Mouse (Mus musculus): ENCODE measurements around the gene Faah. TPM values are rescaled to one million over a fixed set of nuclear protein-coding genes. Genes with fewer than 3 reads are reported as not detected.
A peak's percentile ranks its signal among the peaks of the same experiment; 100 is the strongest.

Faah gene
- polyA plus RNA-seq, 1 experiment from 2014 or later = 26.7 TPM

DNA sequence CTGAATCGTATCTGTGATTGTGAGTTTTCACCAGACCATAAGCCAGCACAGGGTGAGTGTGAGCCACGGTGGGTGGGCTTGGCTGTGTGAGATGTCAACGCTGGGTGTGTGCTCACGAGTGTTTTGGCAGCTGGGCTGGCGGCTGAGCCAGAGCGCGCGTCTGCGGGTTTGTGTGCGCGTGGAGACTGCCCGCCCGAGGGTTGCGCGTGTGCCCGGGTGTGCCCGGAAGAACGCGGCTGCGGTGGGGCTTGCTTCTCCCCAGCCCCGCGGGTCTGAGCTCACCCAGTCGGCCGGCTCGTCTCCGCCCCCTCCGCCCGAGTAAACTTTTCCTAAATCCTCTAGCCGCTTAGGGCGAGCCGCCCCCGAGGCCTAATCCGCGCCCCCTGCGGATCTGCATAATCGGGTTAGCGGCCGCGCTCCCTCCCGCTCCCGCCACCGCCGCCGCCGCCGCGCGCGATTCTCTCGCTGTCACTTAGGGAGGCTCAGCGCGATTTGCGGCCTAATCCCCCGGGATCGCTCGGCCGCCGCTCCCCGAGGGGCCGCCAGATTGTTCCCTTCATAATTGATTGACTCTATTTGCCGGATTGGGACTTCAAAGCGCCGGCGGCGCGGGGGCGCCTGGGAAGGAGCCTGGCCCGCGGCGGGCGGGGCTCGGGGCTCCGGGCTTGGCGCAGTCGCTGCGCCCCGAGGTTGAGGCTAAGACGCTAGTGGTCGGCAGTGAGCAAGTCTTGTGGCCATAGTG is 54.9 kb downstream of the Faah start:
- Histone ChIP-seq H3K9ac (peak overlapping the region; percentile 47), H3K36me3 (replicated peaks) (no peaks in the 10 kb centered on the region), H3K27me3 (replicated peaks) (peaks cover 70% of the 10 kb centered on the region), H3K27ac (no peak overlapping the region), H3K4me3 (peak overlapping the region; percentile 57), H3K4me2 (peak overlapping the region; percentile 90), H3K4me1 (peaks cover 21% of the 10 kb centered on the region), H3K9me3 (no peaks in the 10 kb centered on the region)
- peak; percentile 85 for ATAC-seq (replicated peaks)
- WGBS = under 1% methylated on average over 79 of the region's 79 CpGs

DNA sequence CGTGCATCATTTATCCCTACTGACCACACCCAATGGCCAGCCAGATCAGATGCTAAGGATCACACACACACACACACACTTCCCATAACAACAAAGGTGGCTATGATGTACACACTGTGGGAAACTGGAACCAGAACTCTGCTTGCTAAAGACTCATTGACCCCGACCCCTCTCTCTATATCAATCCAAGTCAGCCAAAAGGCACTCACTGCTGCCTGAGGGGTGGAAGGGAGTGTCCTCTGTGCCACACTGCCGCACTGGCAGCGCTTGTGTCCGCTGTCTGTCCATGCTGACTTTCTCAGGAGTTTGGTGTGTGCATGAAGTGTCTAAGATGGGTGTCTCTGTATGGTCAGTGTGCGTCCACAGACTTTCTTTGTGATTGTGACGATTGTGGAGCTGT is 55.7 kb downstream of the Faah start:
- Histone ChIP-seq H3K9me3 (no peaks in the 10 kb centered on the region), H3K4me2 (0 out of 2 replicates have a peak overlapping the region, but pooled peaks have one; percentile 90), H3K27me3 (replicated peaks) (peaks cover 68% of the 10 kb centered on the region), H3K36me3 (replicated peaks) (no peaks in the 10 kb centered on the region), H3K9ac (no peak overlapping the region), H3K4me3 (peak overlapping the region; percentile 57; the same call in 1 of the 2 replicates), H3K4me1 (peaks cover 21% of the 10 kb centered on the region), H3K27ac (no peak overlapping the region)
- ATAC-seq (replicated peaks) = no peak
- WGBS = 7% methylated on average over 7 of the region's 7 CpGs

DNA sequence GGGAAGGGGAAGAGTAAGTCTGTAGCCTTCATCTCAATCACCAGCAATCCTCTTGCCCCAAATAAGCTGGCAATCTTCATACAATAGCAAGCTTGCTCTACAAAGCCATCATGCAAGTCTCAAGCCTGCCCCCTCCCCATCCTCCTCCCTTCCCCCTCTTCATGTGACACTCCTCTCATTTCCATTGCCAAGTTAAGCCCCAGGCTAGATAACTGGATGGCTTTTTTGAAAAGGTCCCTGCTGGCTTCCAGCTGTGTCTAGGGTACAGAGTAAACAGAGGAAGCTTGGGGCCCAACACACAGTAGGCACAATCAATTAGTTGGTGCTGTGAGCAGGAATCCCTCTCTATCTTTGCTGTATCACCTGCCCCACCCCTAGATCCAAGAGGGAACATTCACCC is 58.2 kb downstream of the Faah start:
- H3K9ac ChIP-seq = no peak overlapping the region
- no peak overlapping the region for H3K27ac ChIP-seq
- H3K27me3 ChIP-seq (replicated peaks) = peaks cover 63% of the 10 kb centered on the region
- no peak overlapping the region for H3K4me3 ChIP-seq
- no peaks in the 10 kb centered on the region for H3K36me3 ChIP-seq (replicated peaks)
- H3K4me1 ChIP-seq = peaks cover 30% of the 10 kb centered on the region
- no peaks in the 10 kb centered on the region for H3K9me3 ChIP-seq
- ATAC-seq (replicated peaks) = no peak
- no peak overlapping the region for H3K4me2 ChIP-seq

DNA sequence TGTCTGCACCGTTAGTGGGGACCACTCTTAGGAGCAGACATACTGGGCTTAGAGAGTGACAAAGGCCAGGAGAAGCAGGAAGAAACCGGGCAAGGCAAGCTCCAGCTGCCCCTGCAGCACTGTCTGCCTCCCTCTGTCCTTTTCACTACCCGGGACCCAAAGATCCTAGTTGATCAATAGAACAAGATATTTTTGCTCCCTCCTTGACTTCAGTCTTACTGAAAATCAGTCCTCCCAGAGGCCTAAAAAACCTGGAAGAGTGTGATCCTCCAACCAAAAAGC is 62.3 kb downstream of the Faah start:
- Histone ChIP-seq H3K27me3 (replicated peaks) (peaks cover 61% of the 10 kb centered on the region), H3K9me3 (no peaks in the 10 kb centered on the region), H3K4me2 (peak overlapping the region; percentile 45), H3K4me1 (peaks cover 9% of the 10 kb centered on the region), H3K9ac (no peak overlapping the region; the same call in 1 of the 2 replicates), H3K36me3 (replicated peaks) (no peaks in the 10 kb centered on the region), H3K4me3 (peak overlapping the region; percentile 22; the same call in 1 of the 2 replicates), H3K27ac (no peak overlapping the region)
- ATAC-seq (replicated peaks) = no peak
- WGBS = 0% methylated on average over 3 of the region's 3 CpGs

DNA sequence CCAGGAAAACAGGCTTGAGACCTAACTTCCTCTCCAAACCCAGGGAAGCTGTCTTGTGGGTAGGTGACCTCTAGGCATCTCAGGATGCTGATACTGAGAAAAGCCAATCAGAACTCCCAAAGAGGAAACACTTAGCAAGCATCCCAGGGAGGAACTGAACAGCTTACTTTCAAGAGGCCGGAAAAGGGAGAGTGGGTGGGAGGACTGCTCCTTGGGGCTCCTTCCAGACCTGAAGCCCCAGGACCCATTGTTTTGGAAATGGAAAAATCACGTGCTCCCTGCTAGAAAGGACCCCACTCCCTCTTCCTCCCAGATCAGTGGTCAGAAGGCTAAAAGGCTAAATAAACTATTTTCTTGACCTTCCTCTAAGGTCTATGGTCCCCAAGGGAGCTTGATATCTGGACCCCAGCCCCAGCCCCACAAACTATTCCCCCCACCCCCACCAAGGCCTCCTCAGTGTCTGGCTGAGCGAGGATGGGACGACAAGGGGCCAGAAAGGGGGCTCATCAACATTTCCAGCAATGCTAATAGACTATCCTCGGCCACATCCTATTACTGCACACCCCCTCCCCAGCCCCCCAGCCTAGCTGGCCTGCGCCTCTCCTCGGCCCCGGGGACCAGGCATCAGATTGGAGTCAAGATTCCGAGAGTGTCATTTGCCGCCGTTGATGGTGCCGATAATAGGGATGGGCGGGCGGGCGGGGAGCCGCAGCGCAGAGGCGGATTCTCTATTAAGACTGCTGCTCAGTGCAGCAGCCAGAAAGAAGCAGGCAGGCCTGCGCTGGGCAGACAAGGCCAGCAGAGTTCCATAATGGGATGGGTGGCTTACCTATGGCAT is 62.9 kb downstream of the Faah start:
- Histone ChIP-seq H3K27me3 (replicated peaks) (peaks cover 62% of the 10 kb centered on the region), H3K4me2 (peak overlapping the region; percentile 45), H3K4me1 (peaks cover 9% of the 10 kb centered on the region), H3K4me3 (peak overlapping the region; percentile 22; the same call in 1 of the 2 replicates), H3K9me3 (no peaks in the 10 kb centered on the region), H3K9ac (no peak overlapping the region; the same call in 1 of the 2 replicates), H3K27ac (no peak overlapping the region), H3K36me3 (replicated peaks) (no peaks in the 10 kb centered on the region)
- ATAC-seq (replicated peaks) = peak; percentile 46
- WGBS = 5% methylated on average over 19 of the region's 19 CpGs

DNA sequence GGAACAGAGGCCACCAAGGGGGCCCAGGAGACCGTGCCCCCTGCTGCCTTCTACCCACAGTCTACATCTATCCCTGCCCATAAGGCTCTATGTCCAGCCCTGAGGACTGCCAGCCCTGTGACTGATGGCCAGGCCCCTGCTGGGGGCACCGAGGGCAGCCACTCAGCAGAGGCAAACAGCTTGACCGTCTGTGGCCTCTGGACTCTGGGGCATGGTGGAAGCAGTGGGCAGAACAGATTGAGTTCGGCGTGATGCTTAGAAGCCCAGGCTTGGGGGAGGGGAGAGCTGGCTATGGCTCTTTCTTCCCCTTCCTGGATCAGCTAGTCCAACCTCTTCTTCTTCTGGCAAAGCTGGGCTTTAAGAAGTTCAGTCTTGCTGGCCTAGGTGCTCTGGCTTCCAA is 64.2 kb downstream of the Faah start:
- Histone ChIP-seq H3K36me3 (replicated peaks) (no peaks in the 10 kb centered on the region), H3K4me3 (no peak overlapping the region), H3K4me1 (peaks cover 9% of the 10 kb centered on the region), H3K9ac (no peak overlapping the region), H3K27ac (no peak overlapping the region), H3K9me3 (no peaks in the 10 kb centered on the region), H3K27me3 (replicated peaks) (peaks cover 66% of the 10 kb centered on the region), H3K4me2 (no peak overlapping the region)
- WGBS = 38% methylated on average over 5 of the region's 5 CpGs
- no peak for ATAC-seq (replicated peaks)

DNA sequence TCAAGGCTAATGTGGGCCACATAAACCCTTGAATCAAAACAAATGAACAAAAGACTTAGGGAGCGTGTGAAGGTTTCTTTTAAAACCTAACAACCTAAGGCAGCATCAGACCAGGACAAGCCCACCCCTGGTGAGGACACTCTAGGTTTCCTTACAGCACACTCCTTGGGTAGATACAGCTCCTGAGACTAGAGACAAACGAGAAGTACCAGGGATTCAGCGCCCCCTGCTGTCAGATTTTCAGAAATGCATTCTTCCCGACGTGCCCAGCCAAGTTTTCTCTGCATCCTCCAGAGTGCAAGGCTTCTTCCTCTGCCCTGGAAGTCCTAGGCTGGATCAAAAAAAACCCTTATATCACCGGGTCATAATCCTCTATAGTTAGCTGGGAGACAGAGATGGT is 65.0 kb downstream of the Faah start:
- ATAC-seq (replicated peaks) = 0 out of 2 replicates have a peak, but pooled peaks have one; percentile 48
- H3K27me3 ChIP-seq (replicated peaks) = peaks cover 60% of the 10 kb centered on the region

DNA sequence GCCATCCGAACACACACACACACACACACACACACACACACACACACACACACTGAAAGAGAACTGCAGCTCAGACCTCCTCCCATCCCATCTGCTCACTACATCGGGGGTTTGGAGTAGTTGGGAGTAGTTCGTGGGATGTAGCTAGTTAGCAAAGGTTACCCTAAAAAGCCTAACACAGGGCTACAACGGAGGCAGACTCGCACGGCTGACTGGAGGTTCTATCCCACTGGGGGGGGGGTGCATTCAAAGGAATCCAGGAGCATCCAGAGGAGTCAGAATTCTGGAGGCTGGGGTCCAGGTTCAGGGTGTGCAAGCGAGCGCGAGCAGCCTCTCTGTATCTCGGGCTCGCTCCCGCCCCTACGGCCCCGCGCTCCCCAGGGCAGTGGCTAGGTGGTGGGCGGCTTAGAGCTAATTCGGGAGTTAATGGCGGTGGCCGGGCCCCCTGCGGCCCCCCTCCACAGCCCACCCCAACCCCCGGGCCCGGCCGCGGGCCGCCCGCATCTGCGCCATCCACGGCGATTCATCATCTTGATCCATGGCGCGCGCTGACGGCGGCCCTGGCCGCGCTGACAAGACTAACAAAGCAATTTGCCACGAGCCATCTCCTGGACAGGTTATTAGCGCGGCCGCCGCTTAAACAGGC is 73.9 kb downstream of the Faah start:
- peaks cover 21% of the 10 kb centered on the region for H3K4me1 ChIP-seq
- 0 out of 2 replicates have a peak overlapping the region, but pooled peaks have one; percentile 6 for H3K9ac ChIP-seq
- no peak overlapping the region for H3K27ac ChIP-seq
- no peaks in the 10 kb centered on the region for H3K36me3 ChIP-seq (replicated peaks)
- WGBS = 2% methylated on average over 39 of the region's 41 CpGs
- H3K4me2 ChIP-seq = peak overlapping the region; percentile 59
- peak; percentile 46; the same call in 1 of the 2 replicates for ATAC-seq (replicated peaks)
- H3K9me3 ChIP-seq = no peaks in the 10 kb centered on the region
- H3K4me3 ChIP-seq = peak overlapping the region; percentile 35
- peaks cover 73% of the 10 kb centered on the region for H3K27me3 ChIP-seq (replicated peaks)

More for the DNA sequence above, 65.0 kb downstream of the Faah start:
- WGBS = 13% methylated on average over 6 of the region's 6 CpGs
- peaks cover 9% of the 10 kb centered on the region for H3K4me1 ChIP-seq
- H3K4me2 ChIP-seq = no peak overlapping the region
- H3K4me3 ChIP-seq = no peak overlapping the region
- no peak overlapping the region for H3K9ac ChIP-seq
- H3K36me3 ChIP-seq (replicated peaks) = no peaks in the 10 kb centered on the region
- H3K9me3 ChIP-seq = no peaks in the 10 kb centered on the region
- H3K27ac ChIP-seq = no peak overlapping the region

DNA sequence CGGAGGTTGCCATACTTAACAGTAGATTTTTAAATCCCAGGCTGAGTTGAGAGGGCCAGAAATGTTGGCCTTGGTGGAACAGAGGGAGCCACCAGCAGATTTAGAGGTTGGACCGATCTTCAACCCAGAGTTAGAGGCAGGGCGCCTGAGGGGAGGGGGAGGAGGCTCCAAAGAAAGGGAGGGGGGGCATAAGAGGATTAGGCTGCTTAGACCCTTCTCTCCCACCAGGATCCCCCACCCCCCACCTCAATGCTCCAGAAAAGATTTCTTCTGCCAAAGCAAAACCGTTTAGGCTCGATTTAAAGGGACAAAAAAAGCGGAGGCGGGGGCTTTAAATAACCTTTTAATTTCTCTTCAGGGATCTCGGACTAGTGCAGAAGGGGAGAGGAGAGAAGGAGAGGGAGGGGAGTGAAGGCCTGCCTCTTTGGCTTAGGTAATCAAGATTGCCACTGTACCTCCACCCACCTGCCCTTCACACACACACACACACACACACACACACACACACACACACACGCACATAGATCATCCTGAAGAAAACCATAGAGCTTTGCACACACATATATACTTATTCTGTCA is 76.4 kb downstream of the Faah start:
- H3K9me3 ChIP-seq = no peaks in the 10 kb centered on the region
- no peak overlapping the region for H3K4me2 ChIP-seq
- peaks cover 82% of the 10 kb centered on the region for H3K27me3 ChIP-seq (replicated peaks)
- no peak overlapping the region for H3K9ac ChIP-seq
- WGBS = 4% methylated on average over 9 of the region's 9 CpGs
- H3K4me3 ChIP-seq = no peak overlapping the region
- ATAC-seq (replicated peaks) = no peak
- H3K27ac ChIP-seq = no peak overlapping the region
- H3K36me3 ChIP-seq (replicated peaks) = no peaks in the 10 kb centered on the region
- peaks cover 32% of the 10 kb centered on the region for H3K4me1 ChIP-seq

DNA sequence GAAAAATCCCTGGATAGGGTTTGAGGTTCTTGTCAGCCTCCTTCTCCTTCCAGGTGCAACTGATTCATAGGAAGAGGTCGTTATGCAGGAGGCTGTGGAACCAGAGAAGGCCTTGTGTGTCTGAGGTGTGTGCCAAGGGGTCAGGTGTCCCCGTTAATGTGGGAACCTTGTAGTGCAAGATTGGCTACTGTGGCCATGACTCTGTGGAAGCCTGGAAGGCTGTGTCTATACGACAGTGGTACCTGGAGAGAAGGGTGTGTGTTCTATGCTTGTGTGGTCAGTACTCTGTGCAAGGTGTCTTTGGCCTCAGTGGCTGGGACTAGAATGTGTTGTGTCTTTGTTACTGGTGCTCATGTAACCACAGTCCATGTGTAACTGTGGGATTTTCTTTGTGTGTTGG is 77.0 kb downstream of the Faah start:
- Histone ChIP-seq H3K9me3 (no peaks in the 10 kb centered on the region), H3K4me2 (no peak overlapping the region), H3K4me3 (no peak overlapping the region), H3K4me1 (peaks cover 38% of the 10 kb centered on the region), H3K9ac (no peak overlapping the region), H3K27ac (no peak overlapping the region), H3K27me3 (replicated peaks) (peaks cover 82% of the 10 kb centered on the region), H3K36me3 (replicated peaks) (no peaks in the 10 kb centered on the region)
- ATAC-seq (replicated peaks) = no peak
- 16% methylated on average over 3 of the region's 3 CpGs for WGBS

DNA sequence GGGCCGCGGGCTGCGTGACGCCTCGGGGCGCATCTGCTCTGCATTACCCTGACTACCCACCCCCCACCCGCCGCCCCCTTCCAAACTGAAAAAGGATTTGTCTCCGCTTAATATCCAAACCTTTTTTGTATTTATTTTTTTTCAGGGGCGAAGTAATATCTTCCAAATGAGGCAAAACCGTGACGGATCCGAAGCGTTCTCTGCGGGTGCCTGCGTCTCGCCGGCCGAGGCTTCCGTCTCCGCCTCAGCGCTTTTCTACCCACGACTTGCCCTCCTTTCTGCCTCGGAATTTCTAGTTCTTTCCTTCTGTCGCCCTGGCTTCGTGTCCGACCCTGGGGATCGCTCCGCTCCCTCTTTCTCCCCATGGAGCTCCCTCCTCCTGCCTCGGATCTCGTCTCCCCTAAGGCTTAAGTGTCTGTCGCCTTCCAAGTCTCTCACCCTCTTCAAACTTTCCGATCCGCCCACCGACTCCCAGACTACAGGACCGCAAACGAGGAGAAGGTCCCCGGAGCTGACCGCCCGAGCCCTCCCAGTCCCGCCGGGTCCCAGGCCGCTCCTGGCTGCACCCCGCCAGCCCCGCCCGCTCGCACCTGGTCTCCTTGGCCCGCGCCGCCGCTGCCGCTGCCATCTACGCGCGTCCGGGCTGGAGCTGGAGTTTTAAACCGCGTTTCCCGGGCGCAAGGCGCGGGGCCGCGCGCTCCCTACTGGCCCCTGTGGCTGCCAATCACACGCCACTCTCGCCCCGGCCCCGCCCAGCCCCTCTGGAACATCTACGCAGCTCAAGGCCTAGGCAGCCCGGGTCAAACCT is 78.2 kb downstream of the Faah start, which contains the start of gene Dmbx1:
TSS of gene Dmbx1 (minus strand) at position 632 of the 808 bp plus-strand sequence.
- peak; percentile 50; the same call in 1 of the 2 replicates for ATAC-seq (replicated peaks)
- H3K9ac ChIP-seq = no peak within 1 kb of the TSS

More for the DNA sequence above, 78.2 kb downstream of the Faah start, which contains the start of gene Dmbx1:
- WGBS = under 1% methylated on average over 70 of the region's 71 CpGs
- Histone ChIP-seq H3K4me1 (peaks cover 38% of the 10 kb centered on the region), H3K4me3 (peak within 1 kb of the TSS; percentile 28), H3K27ac (no peak within 1 kb of the TSS), H3K27me3 (replicated peaks) (peaks cover 81% of the 10 kb centered on the region), H3K36me3 (replicated peaks) (no peaks in the 10 kb centered on the region), H3K4me2 (peak within 1 kb of the TSS; percentile 45), H3K9me3 (no peaks in the 10 kb centered on the region)
